Mouse (Mus musculus): ENCODE measurements at regions not wholly inside any gene's neighbourhood (a gene's known extent, or its start where the extent isn't known, plus 50 kb on each side); places are given as distances from the start of the nearest gene placed in this dataset.

DNA sequence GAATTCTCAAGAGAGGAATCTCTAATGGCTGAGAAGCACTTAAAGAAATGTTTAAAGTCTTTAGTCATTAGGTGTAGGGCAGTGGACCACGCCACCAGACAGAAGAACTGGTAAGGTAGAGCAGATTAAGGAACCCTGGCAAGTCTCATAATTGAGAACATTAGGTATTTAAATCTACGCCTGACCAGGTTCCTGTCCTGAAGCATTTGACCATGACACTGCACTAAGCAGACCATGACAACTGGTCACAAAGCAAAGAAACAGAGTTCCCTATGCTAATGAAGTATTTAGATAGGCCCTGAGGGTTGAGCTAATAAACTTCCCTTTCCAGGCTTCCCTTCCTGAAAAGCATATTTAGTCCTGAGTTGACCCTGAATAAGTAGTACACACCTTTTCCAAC lies 562.3 kb downstream of the Cdh11 start:
- H3K9ac ChIP-seq (ENCODE audit: low read depth, low read length) = no peak overlapping the region
- DNase-seq (ENCODE audit: low spot score) (no peak), ATAC-seq (ENCODE audit: low read depth) (no peak)
- H3K9me3 ChIP-seq (ENCODE audit: control insufficient read depth, low read length) = peaks cover 6% of the 10 kb centered on the region; the same call in 1 of the 2 replicates
- H3K4me1 ChIP-seq (ENCODE audit: control insufficient read depth, insufficient read depth, low read length) = no peaks in the 10 kb centered on the region
- H3K4me3 ChIP-seq (ENCODE audit: low read depth, low read length) = no peak overlapping the region
- H3K27ac ChIP-seq (replicated peaks; ENCODE audit: low read depth, low read length) = no peak overlapping the region
- no peaks in the 10 kb centered on the region for H3K27me3 ChIP-seq (replicated peaks; ENCODE audit: control insufficient read depth, insufficient read depth, low read length)
- H3K4me2 ChIP-seq (ENCODE audit: low read depth, low read length) = no peak overlapping the region
- 84% methylated on average over 2 of the region's 2 CpGs for WGBS
- H3K36me3 ChIP-seq (ENCODE audit: control insufficient read depth, insufficient read depth, low read length) = no peaks in the 10 kb centered on the region

DNA sequence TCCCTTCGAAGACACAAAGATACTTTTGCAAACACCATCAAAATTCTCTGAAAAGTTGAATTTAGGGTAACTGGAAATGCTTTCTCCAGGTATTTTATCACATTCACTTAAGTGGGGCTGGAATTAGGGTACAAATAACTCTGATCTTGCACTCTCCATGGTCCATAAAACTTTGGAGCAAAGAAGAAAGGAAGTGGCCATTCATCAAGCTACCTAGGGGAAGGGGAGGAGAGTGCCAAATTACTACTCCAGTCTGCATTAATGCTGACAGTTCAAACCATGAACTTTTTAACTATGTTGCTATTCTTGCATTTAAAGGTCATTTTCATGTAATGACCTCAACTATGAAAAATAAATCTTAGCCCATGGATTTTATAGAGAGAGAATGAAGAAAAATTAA lies 579.8 kb downstream of the Cdh11 start:
- H3K4me2 ChIP-seq (ENCODE audit: low read depth, low read length) = no peak overlapping the region

DNA sequence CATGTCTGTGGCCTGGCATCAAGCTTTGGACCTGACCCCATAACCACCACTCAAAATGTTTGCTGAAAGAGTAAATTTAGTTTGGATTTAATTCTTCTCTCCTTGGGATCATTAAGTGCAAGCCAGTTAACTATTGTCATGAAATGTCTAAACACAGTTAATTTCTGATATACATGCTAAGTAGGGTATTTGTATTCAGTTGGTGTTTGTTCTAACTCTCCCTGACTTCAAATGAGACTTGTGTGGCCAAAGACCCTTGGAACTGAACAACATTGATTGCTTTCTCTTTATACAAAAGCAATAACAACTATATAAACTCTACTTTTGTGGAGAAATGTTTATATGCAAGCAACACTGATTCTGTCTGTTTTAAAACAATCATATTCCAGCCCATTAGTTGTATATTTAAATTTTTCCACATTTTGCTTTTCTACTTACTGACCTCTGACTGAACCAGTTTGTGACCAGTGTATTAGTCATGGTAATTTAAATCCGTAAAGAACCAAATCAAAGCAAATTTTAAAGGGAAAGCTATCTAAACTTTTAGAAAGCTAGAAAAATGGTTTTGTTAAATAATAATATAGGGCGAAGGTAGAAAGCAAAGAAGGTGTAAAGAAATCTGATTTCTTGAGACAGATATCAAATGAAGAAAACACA lies 625.8 kb downstream of the Cdh11 start:
- Histone ChIP-seq H3K9ac (ENCODE audit: low read depth, low read length) (no peak overlapping the region), H3K4me1 (ENCODE audit: control insufficient read depth, insufficient read depth, low read length) (no peaks in the 10 kb centered on the region), H3K4me2 (ENCODE audit: low read depth, low read length) (no peak overlapping the region), H3K9me3 (ENCODE audit: control insufficient read depth, low read length) (no peaks in the 10 kb centered on the region), H3K27ac (replicated peaks; ENCODE audit: low read depth, low read length) (no peak overlapping the region), H3K27me3 (replicated peaks; ENCODE audit: control insufficient read depth, insufficient read depth, low read length) (no peaks in the 10 kb centered on the region), H3K4me3 (ENCODE audit: low read depth, low read length) (no peak overlapping the region), H3K36me3 (ENCODE audit: control insufficient read depth, insufficient read depth, low read length) (no peaks in the 10 kb centered on the region)
- DNase-seq (ENCODE audit: low spot score) = no peak
- 70% methylated on average over 2 of the region's 2 CpGs for WGBS
- no peak for ATAC-seq (ENCODE audit: low read depth)

More for the DNA sequence above, 579.8 kb downstream of the Cdh11 start:
- Histone ChIP-seq H3K27ac (replicated peaks; ENCODE audit: low read depth, low read length) (no peak overlapping the region), H3K9ac (ENCODE audit: low read depth, low read length) (no peak overlapping the region), H3K9me3 (ENCODE audit: control insufficient read depth, low read length) (0 out of 2 replicates have a peak, but pooled peaks cover 4% of the 10 kb centered on the region), H3K4me3 (ENCODE audit: low read depth, low read length) (no peak overlapping the region), H3K4me1 (ENCODE audit: control insufficient read depth, insufficient read depth, low read length) (0 out of 2 replicates have a peak, but pooled peaks cover 5% of the 10 kb centered on the region), H3K27me3 (replicated peaks; ENCODE audit: control insufficient read depth, insufficient read depth, low read length) (no peaks in the 10 kb centered on the region), H3K36me3 (ENCODE audit: control insufficient read depth, insufficient read depth, low read length) (no peaks in the 10 kb centered on the region)
- DNase-seq (ENCODE audit: low spot score) = no peak
- 79% methylated on average over 1 of the region's 1 CpGs for WGBS
- no peak for ATAC-seq (ENCODE audit: low read depth)

DNA sequence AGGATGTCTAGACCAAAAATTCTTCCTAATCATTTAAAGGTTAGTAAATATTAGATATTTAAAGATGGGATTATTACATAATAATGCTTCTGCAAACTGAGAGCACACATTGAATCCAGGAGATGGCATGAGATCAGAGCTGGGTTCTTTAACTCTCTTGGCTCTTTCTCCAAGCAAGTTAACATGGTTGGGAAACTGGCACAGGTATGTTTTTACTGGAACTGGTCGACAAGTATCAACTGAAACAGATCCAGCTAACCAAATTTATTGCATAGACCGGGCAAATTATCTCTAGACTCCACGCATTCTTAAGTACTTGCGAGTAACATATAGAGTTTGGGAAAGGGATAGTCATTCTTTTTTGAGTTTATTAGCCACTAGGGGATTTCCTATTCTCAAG lies 666.8 kb downstream of the Cdh11 start:
- peak; percentile 24 for DNase-seq (ENCODE audit: low spot score)
- no peak for ATAC-seq (ENCODE audit: low read depth)
- Histone ChIP-seq H3K27me3 (replicated peaks; ENCODE audit: control insufficient read depth, insufficient read depth, low read length) (no peaks in the 10 kb centered on the region), H3K9ac (ENCODE audit: low read depth, low read length) (no peak overlapping the region), H3K4me3 (ENCODE audit: low read depth, low read length) (no peak overlapping the region), H3K36me3 (ENCODE audit: control insufficient read depth, insufficient read depth, low read length) (no peaks in the 10 kb centered on the region), H3K4me1 (ENCODE audit: control insufficient read depth, insufficient read depth, low read length) (no peaks in the 10 kb centered on the region), H3K9me3 (ENCODE audit: control insufficient read depth, low read length) (no peaks in the 10 kb centered on the region), H3K4me2 (ENCODE audit: low read depth, low read length) (no peak overlapping the region), H3K27ac (replicated peaks; ENCODE audit: low read depth, low read length) (no peak overlapping the region)
- WGBS = 75% methylated on average over 4 of the region's 4 CpGs

DNA sequence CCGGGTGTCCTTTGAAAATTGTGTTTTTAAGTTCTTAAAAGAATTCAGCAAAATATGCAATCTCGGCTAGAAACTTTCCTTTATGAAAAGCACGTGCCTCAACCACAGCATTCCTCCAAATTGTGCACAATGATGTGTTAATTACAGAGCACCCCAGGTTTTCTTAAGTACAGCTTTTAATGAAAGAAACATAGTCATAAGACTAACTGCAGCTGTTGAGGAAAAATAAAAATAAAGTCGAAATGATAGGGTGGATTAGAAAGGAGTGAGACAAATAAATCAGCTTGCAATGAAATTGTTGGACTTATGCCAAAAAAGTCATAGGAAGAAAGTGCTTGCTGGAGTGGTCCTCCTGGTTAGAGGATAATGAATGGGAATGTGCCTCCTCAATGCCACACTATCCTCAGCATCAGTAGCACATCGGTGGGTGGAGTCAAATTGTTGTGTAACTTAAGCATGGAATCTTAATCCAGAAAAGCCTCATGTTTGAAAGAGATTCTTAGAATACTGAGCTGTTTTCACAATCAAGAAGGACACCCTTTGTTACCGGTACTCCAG lies 668.5 kb downstream of the Cdh11 start:
- 45% methylated on average over 6 of the region's 6 CpGs for WGBS
- Histone ChIP-seq H3K9me3 (ENCODE audit: control insufficient read depth, low read length) (no peaks in the 10 kb centered on the region), H3K9ac (ENCODE audit: low read depth, low read length) (no peak overlapping the region), H3K4me1 (ENCODE audit: control insufficient read depth, insufficient read depth, low read length) (no peaks in the 10 kb centered on the region), H3K27me3 (replicated peaks; ENCODE audit: control insufficient read depth, insufficient read depth, low read length) (no peaks in the 10 kb centered on the region), H3K4me2 (ENCODE audit: low read depth, low read length) (no peak overlapping the region), H3K4me3 (ENCODE audit: low read depth, low read length) (no peak overlapping the region), H3K27ac (replicated peaks; ENCODE audit: low read depth, low read length) (no peak overlapping the region), H3K36me3 (ENCODE audit: control insufficient read depth, insufficient read depth, low read length) (no peaks in the 10 kb centered on the region)
- peak; percentile 53; the same call in 1 of the 2 replicates for ATAC-seq (ENCODE audit: low read depth)
- DNase-seq (ENCODE audit: low spot score) = peak; percentile 58

DNA sequence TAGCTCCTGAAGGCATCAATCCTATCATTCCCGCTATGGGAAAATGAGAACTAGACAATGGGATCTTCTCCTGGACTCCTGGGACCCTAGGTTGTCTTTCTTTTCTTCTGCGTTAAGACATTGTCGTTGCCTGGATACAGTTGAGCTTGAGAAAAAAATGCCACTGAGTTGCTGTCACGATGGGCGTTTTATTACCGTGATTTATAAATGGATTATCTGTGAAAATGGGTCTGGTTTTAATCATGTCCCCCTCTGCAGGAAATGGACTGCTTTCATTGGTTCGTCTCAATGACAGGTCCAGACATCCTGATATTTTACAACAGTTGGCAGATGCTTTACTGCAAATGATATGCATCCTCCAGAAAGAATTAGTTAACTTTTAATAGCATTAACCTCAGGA lies 681.7 kb downstream of the Cdh11 start:
- Histone ChIP-seq H3K27ac (replicated peaks; ENCODE audit: low read depth, low read length) (no peak overlapping the region), H3K4me3 (ENCODE audit: low read depth, low read length) (no peak overlapping the region), H3K36me3 (ENCODE audit: control insufficient read depth, insufficient read depth, low read length) (no peaks in the 10 kb centered on the region), H3K9ac (ENCODE audit: low read depth, low read length) (no peak overlapping the region), H3K4me1 (ENCODE audit: control insufficient read depth, insufficient read depth, low read length) (no peaks in the 10 kb centered on the region), H3K27me3 (replicated peaks; ENCODE audit: control insufficient read depth, insufficient read depth, low read length) (no peaks in the 10 kb centered on the region), H3K9me3 (ENCODE audit: control insufficient read depth, low read length) (no peaks in the 10 kb centered on the region), H3K4me2 (ENCODE audit: low read depth, low read length) (no peak overlapping the region)
- WGBS = 44% methylated on average over 7 of the region's 7 CpGs
- DNase-seq (ENCODE audit: low spot score) (peak; percentile 17), ATAC-seq (ENCODE audit: low read depth) (no peak)

DNA sequence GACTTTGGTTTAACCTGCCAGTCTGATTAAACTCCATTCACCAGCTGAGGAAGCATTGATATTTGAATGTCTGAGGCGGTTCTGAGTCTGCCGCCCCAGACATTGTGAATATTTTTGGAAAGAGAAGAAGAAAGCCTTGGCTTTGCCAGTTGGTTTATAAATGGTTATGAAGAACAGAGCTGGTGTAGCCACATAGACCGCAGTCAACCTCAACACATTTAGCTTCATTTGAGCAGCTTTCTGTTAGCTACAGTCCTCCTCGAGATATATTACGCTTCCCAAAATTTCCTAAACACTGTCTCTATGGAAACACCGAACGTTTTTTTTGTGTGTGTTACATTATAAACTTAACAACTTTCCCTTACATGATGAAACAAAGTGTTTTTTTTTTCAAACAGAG lies 688.7 kb downstream of the Cdh11 start:
- H3K27me3 ChIP-seq (replicated peaks; ENCODE audit: control insufficient read depth, insufficient read depth, low read length) = no peaks in the 10 kb centered on the region
- ATAC-seq (ENCODE audit: low read depth) (no peak), DNase-seq (ENCODE audit: low spot score) (peak; percentile 1)
- H3K9me3 ChIP-seq (ENCODE audit: control insufficient read depth, low read length) = no peaks in the 10 kb centered on the region
- H3K36me3 ChIP-seq (ENCODE audit: control insufficient read depth, insufficient read depth, low read length) = no peaks in the 10 kb centered on the region
- H3K9ac ChIP-seq (ENCODE audit: low read depth, low read length) = no peak overlapping the region
- H3K4me2 ChIP-seq (ENCODE audit: low read depth, low read length) = no peak overlapping the region
- no peak overlapping the region for H3K27ac ChIP-seq (replicated peaks; ENCODE audit: low read depth, low read length)
- no peaks in the 10 kb centered on the region for H3K4me1 ChIP-seq (ENCODE audit: control insufficient read depth, insufficient read depth, low read length)
- 78% methylated on average over 7 of the region's 7 CpGs for WGBS
- H3K4me3 ChIP-seq (ENCODE audit: low read depth, low read length) = no peak overlapping the region

DNA sequence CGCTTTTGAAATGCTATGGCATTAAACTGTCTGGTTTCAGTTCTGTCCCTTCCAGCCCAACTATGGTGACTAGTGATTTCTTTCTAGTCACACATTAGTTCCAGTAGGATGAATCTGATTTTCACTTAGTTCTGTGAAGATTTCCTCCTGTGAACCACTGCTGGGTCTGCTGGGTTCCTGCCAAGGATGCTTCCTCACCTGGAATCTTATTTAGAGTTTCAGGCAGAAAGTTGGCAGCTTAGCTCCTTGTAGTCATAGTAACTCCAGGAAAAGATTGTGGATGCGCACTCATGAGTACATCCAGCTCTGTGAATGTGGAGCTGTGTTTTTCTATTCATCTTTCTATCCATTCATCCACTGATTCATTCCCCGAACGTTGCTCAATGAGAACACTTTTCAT lies 699.5 kb downstream of the Cdh11 start:
- no peak overlapping the region for H3K4me3 ChIP-seq (ENCODE audit: low read depth, low read length)
- no peak overlapping the region for H3K27ac ChIP-seq (replicated peaks; ENCODE audit: low read depth, low read length)
- WGBS = 82% methylated on average over 4 of the region's 4 CpGs
- no peaks in the 10 kb centered on the region for H3K36me3 ChIP-seq (ENCODE audit: control insufficient read depth, insufficient read depth, low read length)
- H3K9me3 ChIP-seq (ENCODE audit: control insufficient read depth, low read length) = no peaks in the 10 kb centered on the region
- H3K9ac ChIP-seq (ENCODE audit: low read depth, low read length) = no peak overlapping the region
- DNase-seq (ENCODE audit: low spot score) (peak; percentile 25), ATAC-seq (ENCODE audit: low read depth) (no peak)
- H3K27me3 ChIP-seq (replicated peaks; ENCODE audit: control insufficient read depth, insufficient read depth, low read length) = no peaks in the 10 kb centered on the region
- H3K4me2 ChIP-seq (ENCODE audit: low read depth, low read length) = no peak overlapping the region
- H3K4me1 ChIP-seq (ENCODE audit: control insufficient read depth, insufficient read depth, low read length) = no peaks in the 10 kb centered on the region

DNA sequence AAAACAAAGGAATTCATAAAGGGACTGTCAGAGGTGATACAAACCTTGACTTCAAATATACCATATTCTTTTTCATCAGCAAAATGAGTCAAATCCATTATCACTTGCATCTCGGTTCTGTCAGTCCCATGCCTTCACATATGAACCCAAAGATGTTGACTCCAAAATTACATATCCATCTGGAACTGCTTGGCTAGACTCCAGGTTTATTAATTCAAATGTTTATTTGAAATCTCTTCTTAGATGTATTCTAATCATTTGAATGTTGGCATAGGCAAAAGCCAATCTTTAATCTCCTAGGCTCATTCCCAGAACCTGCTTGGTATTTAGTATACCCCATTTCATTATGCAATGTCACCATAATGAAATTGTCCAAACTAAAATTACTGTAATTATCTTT lies 709.8 kb downstream of the Cdh11 start:
- H3K36me3 ChIP-seq (ENCODE audit: control insufficient read depth, insufficient read depth, low read length) = no peaks in the 10 kb centered on the region
- ATAC-seq (ENCODE audit: low read depth) (no peak), DNase-seq (ENCODE audit: low spot score) (no peak)
- H3K27ac ChIP-seq (replicated peaks; ENCODE audit: low read depth, low read length) = no peak overlapping the region
- H3K4me3 ChIP-seq (ENCODE audit: low read depth, low read length) = no peak overlapping the region
- no peaks in the 10 kb centered on the region for H3K4me1 ChIP-seq (ENCODE audit: control insufficient read depth, insufficient read depth, low read length)
- 80% methylated on average over 1 of the region's 1 CpGs for WGBS
- no peak overlapping the region for H3K4me2 ChIP-seq (ENCODE audit: low read depth, low read length)
- no peaks in the 10 kb centered on the region for H3K9me3 ChIP-seq (ENCODE audit: control insufficient read depth, low read length)
- H3K27me3 ChIP-seq (replicated peaks; ENCODE audit: control insufficient read depth, insufficient read depth, low read length) = no peaks in the 10 kb centered on the region
- H3K9ac ChIP-seq (ENCODE audit: low read depth, low read length) = no peak overlapping the region
